Mouse (Mus musculus): ENCODE measurements at regions not wholly inside any gene's neighbourhood (a gene's known extent, or its start where the extent isn't known, plus 50 kb on each side); places are given as distances from the start of the nearest gene placed in this dataset.

DNA sequence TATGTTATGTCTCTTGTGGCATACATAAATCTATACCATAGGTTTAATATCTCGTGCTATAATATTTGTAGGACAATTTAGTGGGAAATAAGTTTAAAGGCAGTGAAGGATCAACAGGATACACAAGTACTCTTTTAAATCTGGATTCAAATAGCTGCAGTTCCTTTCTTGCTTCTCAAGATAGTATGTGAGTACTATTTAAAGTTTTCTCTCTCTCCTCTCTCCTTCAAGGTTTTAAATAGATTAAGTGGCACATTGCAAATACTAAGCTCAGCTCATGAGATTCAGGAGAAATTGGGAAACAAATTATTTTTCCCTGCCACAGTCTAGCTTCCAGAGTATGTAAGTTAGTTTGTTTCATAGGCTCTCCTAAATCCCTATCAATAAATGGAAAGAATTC, 1103.9 kb downstream of the Ndufa4 start:
- no peak for DNase-seq

DNA sequence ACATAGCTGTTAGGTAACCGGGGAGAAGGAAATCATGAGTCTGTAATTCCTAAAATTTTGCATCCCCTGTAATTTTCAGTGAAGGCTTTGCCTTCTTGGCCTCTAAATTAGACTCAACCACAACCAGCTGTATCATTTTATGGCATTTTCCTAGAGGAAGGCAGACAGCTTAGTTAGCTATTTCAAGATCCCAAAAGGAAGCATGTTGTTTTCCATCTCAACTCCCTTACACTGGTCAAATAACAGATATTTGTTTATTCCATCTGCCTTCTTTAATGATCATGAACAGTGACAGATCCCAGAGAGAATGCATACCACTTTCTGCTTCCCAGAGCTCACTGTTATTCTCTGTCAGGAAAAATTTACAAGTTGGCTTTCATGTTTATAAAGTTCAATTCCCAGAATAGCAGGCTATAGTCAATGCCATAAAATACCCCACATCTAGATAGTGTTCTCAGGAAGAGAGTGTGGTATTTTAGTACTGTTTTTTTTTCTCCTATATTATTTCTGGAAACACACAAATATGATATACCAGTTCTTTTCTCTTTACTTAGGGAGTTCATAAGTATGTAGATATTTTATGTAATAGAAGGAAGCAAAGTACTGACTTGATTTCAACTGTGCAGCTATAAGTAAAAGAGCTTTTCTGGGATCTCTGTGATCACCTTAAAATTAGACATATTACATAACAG, 1148.5 kb downstream of the Ndufa4 start:
- no peak for DNase-seq

GRCm38 (mm10) chr6:10758051-10758450, 1149.2 kb downstream of the Ndufa4 start:
- no peak for DNase-seq

DNA sequence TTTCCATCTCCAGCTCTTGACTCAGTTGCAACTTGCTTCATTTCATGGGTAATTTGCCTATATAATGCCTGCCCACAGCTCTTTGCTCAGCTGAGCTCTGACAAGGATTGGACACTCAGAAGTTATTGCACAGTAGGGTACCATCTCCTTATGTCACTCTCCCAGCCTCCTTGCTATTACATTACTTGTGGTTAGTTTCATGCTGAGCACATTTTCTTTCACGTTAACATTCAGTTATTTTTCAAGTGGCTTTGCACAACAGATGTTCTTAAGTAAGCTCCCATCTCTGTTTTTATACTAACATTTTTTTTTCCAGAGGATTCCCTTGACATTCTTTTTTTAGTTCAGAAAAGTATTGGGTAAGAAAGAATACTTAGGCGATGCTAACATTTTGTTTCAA, 1163.2 kb downstream of the Ndufa4 start:
- no peak for DNase-seq

DNA sequence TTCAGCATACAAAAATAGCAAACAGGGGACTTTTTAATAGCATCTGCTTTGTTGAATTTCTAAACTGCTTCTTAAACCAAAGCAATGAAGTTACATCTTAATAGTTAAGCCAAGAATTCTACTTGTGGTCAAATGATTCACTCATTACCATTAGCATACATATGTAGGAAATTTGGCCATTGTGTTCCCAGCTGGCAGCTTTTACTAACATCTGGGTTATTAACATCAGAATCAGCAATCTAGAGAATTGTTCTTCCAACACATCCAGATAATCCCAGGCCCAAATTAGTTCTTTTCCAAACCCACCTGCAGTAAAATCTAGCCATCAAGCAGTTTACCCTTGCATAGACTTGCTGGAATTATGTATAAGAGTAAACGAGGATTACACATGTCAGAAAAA, 1184.7 kb downstream of the Ndufa4 start:
- DNase-seq = no peak

DNA sequence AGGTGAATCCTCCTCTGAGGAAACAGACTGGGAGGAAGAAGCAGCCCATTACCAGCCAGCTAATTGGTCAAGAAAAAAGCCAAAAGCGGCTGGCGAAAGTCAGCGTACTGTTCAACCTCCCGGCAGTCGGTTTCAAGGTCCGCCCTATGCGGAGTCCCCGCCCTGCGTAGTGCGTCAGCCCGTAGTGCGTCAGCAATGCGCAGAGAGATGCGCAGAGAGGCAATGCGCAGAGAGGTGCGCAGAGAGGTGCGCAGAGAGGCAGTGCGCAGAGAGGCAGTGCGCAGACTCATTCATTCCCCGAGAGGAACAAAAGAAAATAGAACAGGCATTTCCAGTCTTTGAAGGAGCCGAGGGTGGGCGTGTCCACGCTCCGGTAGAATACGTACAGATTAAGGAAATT, 1216.8 kb downstream of the Ndufa4 start:
- DNase-seq = peak; percentile 11 to 14
